Mouse (Mus musculus): ENCODE results near the gene Ppp1r14c. TPM values are rescaled to one million over a fixed set of nuclear protein-coding genes. Genes with fewer than 3 reads are reported as not detected.
"Not testable (repeated sequence)": the region's sequence is repeated elsewhere in the genome, so short reads cannot be mapped to it uniquely, and the experiment has no call there.

Ppp1r14c gene
- polyA plus RNA-seq, 1 experiment from 2014 or later, result 1.4 TPM

- Histone ChIP-seq H3K4me2 (replicated peaks; ENCODE audit: low read depth) (no peak overlapping the region), H3K9me3 (ENCODE audit: control insufficient read depth) (no peaks in the 10 kb centered on the region), H3K9ac (ENCODE audit: low read depth, low read length) (no peak overlapping the region), H3K27me3 (replicated peaks; ENCODE audit: control insufficient read depth, insufficient read depth, low read length) (no peaks in the 10 kb centered on the region), H3K36me3 (ENCODE audit: control insufficient read depth, insufficient read depth) (no peaks in the 10 kb centered on the region), H3K4me1 (replicated peaks; ENCODE audit: control insufficient read depth, insufficient read depth, low read length) (no peaks in the 10 kb centered on the region), H3K4me3 (ENCODE audit: low read depth, low read length) (no peak overlapping the region), H3K27ac (ENCODE audit: low read depth, low read length) (no peak overlapping the region)
- ATAC-seq, result no peak
- TF ChIP-seq CTCF (IDR thresholded peaks at IDR 0.05; ENCODE audit: low read depth), result no peak
- WGBS, result 86% methylated on average over 4 of the region's 4 CpGs
Observed at GRCm38 (mm10) chr10:3468590-3468989, 102.7 kb downstream of the Ppp1r14c start.

GRCm38 (mm10) chr10:3476611-3477010 is 110.8 kb downstream of the Ppp1r14c start:
- 73% methylated on average over 1 of the region's 1 CpGs for WGBS
- H3K27me3 ChIP-seq (replicated peaks; ENCODE audit: control insufficient read depth, insufficient read depth, low read length), result no peaks in the 10 kb centered on the region
- no peak overlapping the region for H3K9ac ChIP-seq (ENCODE audit: low read depth, low read length)
- no peak for TF ChIP-seq CTCF (IDR thresholded peaks at IDR 0.05; ENCODE audit: low read depth)
- no peaks in the 10 kb centered on the region for H3K36me3 ChIP-seq (ENCODE audit: control insufficient read depth, insufficient read depth)
- H3K27ac ChIP-seq (ENCODE audit: low read depth, low read length), result no peak overlapping the region
- ATAC-seq, result no peak
- H3K4me2 ChIP-seq (replicated peaks; ENCODE audit: low read depth), result no peak overlapping the region
- no peak overlapping the region for H3K4me3 ChIP-seq (ENCODE audit: low read depth, low read length)
- H3K4me1 ChIP-seq (replicated peaks; ENCODE audit: control insufficient read depth, insufficient read depth, low read length), result no peaks in the 10 kb centered on the region
- H3K9me3 ChIP-seq (ENCODE audit: control insufficient read depth), result no peaks in the 10 kb centered on the region

- H3K36me3 ChIP-seq (ENCODE audit: control insufficient read depth, insufficient read depth), result no peaks in the 10 kb centered on the region
- no peak overlapping the region for H3K4me2 ChIP-seq (replicated peaks; ENCODE audit: low read depth)
- H3K27me3 ChIP-seq (replicated peaks; ENCODE audit: control insufficient read depth, insufficient read depth, low read length), result no peaks in the 10 kb centered on the region
- no peaks in the 10 kb centered on the region for H3K4me1 ChIP-seq (replicated peaks; ENCODE audit: control insufficient read depth, insufficient read depth, low read length)
- no peak for ATAC-seq
- TF ChIP-seq CTCF (IDR thresholded peaks at IDR 0.05; ENCODE audit: low read depth), result no peak
- H3K9ac ChIP-seq (ENCODE audit: low read depth, low read length), result no peak overlapping the region
- WGBS, result 81% methylated on average over 1 of the region's 1 CpGs
- no peaks in the 10 kb centered on the region for H3K9me3 ChIP-seq (ENCODE audit: control insufficient read depth)
- H3K27ac ChIP-seq (ENCODE audit: low read depth, low read length), result no peak overlapping the region
- no peak overlapping the region for H3K4me3 ChIP-seq (ENCODE audit: low read depth, low read length)
Observed at GRCm38 (mm10) chr10:3479772-3480171, 113.9 kb downstream of the Ppp1r14c start.

- Histone ChIP-seq H3K27me3 (replicated peaks; ENCODE audit: control insufficient read depth, insufficient read depth, low read length) (no peaks in the 10 kb centered on the region), H3K4me2 (replicated peaks; ENCODE audit: low read depth) (no peak overlapping the region), H3K4me3 (ENCODE audit: low read depth, low read length) (no peak overlapping the region), H3K4me1 (replicated peaks; ENCODE audit: control insufficient read depth, insufficient read depth, low read length) (no peaks in the 10 kb centered on the region), H3K9ac (ENCODE audit: low read depth, low read length) (no peak overlapping the region), H3K27ac (ENCODE audit: low read depth, low read length) (no peak overlapping the region), H3K36me3 (ENCODE audit: control insufficient read depth, insufficient read depth) (no peaks in the 10 kb centered on the region), H3K9me3 (ENCODE audit: control insufficient read depth) (no peaks in the 10 kb centered on the region)
- ATAC-seq, result no peak
- WGBS, result 92% methylated on average over 3 of the region's 3 CpGs
- no peak for TF ChIP-seq CTCF (IDR thresholded peaks at IDR 0.05; ENCODE audit: low read depth)
Observed at GRCm38 (mm10) chr10:3490052-3490451, 124.2 kb downstream of the Ppp1r14c start.

GRCm38 (mm10) chr10:3496791-3497190 is 130.9 kb downstream of the Ppp1r14c start:
- Histone ChIP-seq H3K27me3 (replicated peaks; ENCODE audit: control insufficient read depth, insufficient read depth, low read length) (no peaks in the 10 kb centered on the region), H3K9me3 (ENCODE audit: control insufficient read depth) (no peaks in the 10 kb centered on the region), H3K9ac (ENCODE audit: low read depth, low read length) (no peak overlapping the region), H3K4me3 (ENCODE audit: low read depth, low read length) (no peak overlapping the region), H3K27ac (ENCODE audit: low read depth, low read length) (no peak overlapping the region), H3K4me1 (replicated peaks; ENCODE audit: control insufficient read depth, insufficient read depth, low read length) (no peaks in the 10 kb centered on the region), H3K4me2 (replicated peaks; ENCODE audit: low read depth) (no peak overlapping the region), H3K36me3 (ENCODE audit: control insufficient read depth, insufficient read depth) (no peaks in the 10 kb centered on the region)
- WGBS, result 85% methylated on average over 2 of the region's 2 CpGs
- no peak for ATAC-seq
- no peak for TF ChIP-seq CTCF (IDR thresholded peaks at IDR 0.05; ENCODE audit: low read depth)

GRCm38 (mm10) chr10:3500846-3501245 is 135.0 kb downstream of the Ppp1r14c start:
- not testable (repeated sequence) for ATAC-seq; H3K4me2 ChIP-seq (replicated peaks; ENCODE audit: low read depth); H3K9ac ChIP-seq (ENCODE audit: low read depth, low read length); H3K27ac ChIP-seq (ENCODE audit: low read depth, low read length); H3K4me1 ChIP-seq (replicated peaks; ENCODE audit: control insufficient read depth, insufficient read depth, low read length); H3K27me3 ChIP-seq (replicated peaks; ENCODE audit: control insufficient read depth, insufficient read depth, low read length); H3K4me3 ChIP-seq (ENCODE audit: low read depth, low read length); H3K36me3 ChIP-seq (ENCODE audit: control insufficient read depth, insufficient read depth); H3K9me3 ChIP-seq (ENCODE audit: control insufficient read depth)
- 61% methylated on average over 6 of the region's 6 CpGs for WGBS

All from intestine, postnatal 0 days (tissue).